Mouse (Mus musculus) forebrain, embryonic 16.5 days (tissue): ENCODE results near the gene Capn8. TPM values are rescaled to one million over a fixed set of nuclear protein-coding genes. Genes with fewer than 3 reads are reported as not detected.

Experiments
- ATAC-seq: fragments of 200-750 bp; cut with Nextera tagmentation; 2 replicates; pipeline ENCODE4 v1.8.0; 2017; ENCODE audit warnings: mild to moderate bottlenecking, moderate library complexity
- H3K27ac ChIP-seq: fragments of 300-500 bp; sonication (generic); 2 replicates; pipeline ENCODE4 v1.5.1; 2014; ENCODE audit warnings: low read length, control low read depth
- H3K27me3 ChIP-seq: fragments of 300-500 bp; sonication (generic); replicated peaks from 2 replicates; pipeline ENCODE4 v1.6.1; 2014; ENCODE audit warnings: low read length; ENCODE audit not compliant: control insufficient read depth, insufficient read depth
- H3K36me3 ChIP-seq: fragments of 300-500 bp; sonication (generic); 2 replicates; pipeline ENCODE4 v1.6.1; 2014; ENCODE audit not compliant: control insufficient read depth, insufficient read depth
- H3K4me1 ChIP-seq: fragments of 300-500 bp; sonication (generic); replicated peaks from 2 replicates; pipeline ENCODE4 v1.6.1; 2014; ENCODE audit warnings: low read length; ENCODE audit not compliant: control insufficient read depth, insufficient read depth
- H3K4me2 ChIP-seq: fragments of 300-500 bp; sonication (generic); 2 replicates; pipeline ENCODE4 v1.6.1; 2014; ENCODE audit warnings: mild to moderate bottlenecking, low read length, control low read depth
- H3K4me3 ChIP-seq: fragments of 300-500 bp; sonication (generic); replicated peaks from 2 replicates; pipeline ENCODE4 v1.5.1; 2014; ENCODE audit warnings: mild to moderate bottlenecking, low read length, control low read depth
- H3K9ac ChIP-seq: fragments of 300-500 bp; sonication (generic); replicated peaks from 2 replicates; pipeline ENCODE4 v1.6.1; 2014; ENCODE audit warnings: low read depth, low read length, control low read depth
- H3K9me3 ChIP-seq: fragments of 300-500 bp; sonication (generic); 2 replicates; pipeline ENCODE4 v1.6.1; 2016; ENCODE audit warnings: low read length; ENCODE audit not compliant: control insufficient read depth
- WGBS: fragments of 180-500 bp; shearing (Covaris S2); extraction: QIAGEN DNeasy Blood & Tissue Kit; methylation state at CpG from one replicate; pipeline ENCODE4 v1.1.7; 2014; 5-methylcytosine and 5-hydroxymethylcytosine counted together
- polyA plus RNA-seq: library from polyadenylated mRNA; unstranded; fragments of >200 nt; fragmentation: Nextera tagmentation; extraction: Ambion mirVana; gene quantifications from 2 replicates; pipeline ENCODE4 v1.2.1, GENCODE M21; 2015

Gene Capn8
- polyA plus RNA-seq, 1 experiment from 2014 or later: 0.14 TPM

GRCm38 (mm10) chr1:182679169-182679568 lies 114.4 kb downstream of the Capn8 start:
- Histone ChIP-seq H3K27ac (no peak overlapping the region), H3K36me3 (no peaks in the 10 kb centered on the region), H3K4me2 (no peak overlapping the region), H3K27me3 (no peaks in the 10 kb centered on the region), H3K4me3 (no peak overlapping the region), H3K9ac (no peak overlapping the region), H3K9me3 (no peaks in the 10 kb centered on the region), H3K4me1 (peaks cover 10% of the 10 kb centered on the region)
- no peak for ATAC-seq
- 66% methylated on average over 3 of the region's 3 CpGs for WGBS

- H3K4me1 ChIP-seq: peaks cover 10% of the 10 kb centered on the region
- no peak overlapping the region for H3K4me3 ChIP-seq
- no peak overlapping the region for H3K4me2 ChIP-seq
- no peak overlapping the region for H3K27ac ChIP-seq
- H3K9ac ChIP-seq: no peak overlapping the region
- no peaks in the 10 kb centered on the region for H3K27me3 ChIP-seq
- H3K9me3 ChIP-seq: no peaks in the 10 kb centered on the region
- ATAC-seq: no peak
- WGBS: 60% methylated on average over 7 of the region's 7 CpGs
- H3K36me3 ChIP-seq: no peaks in the 10 kb centered on the region
These were observed 114.8 kb downstream of the Capn8 start for GRCm38 (mm10) chr1:182679582-182679981.

Other genes with a start within 250 kb of the Capn8 start
- gene Fbxo28, start 223.4 kb upstream of the Capn8 start, polyA plus RNA-seq: 30.3 and 36.3 TPM in 2 replicates
- 27.2 and 31.3 TPM in 2 replicates for gene Trp53bp2, start 155.8 kb upstream of the Capn8 start, polyA plus RNA-seq
- gene Capn2, start 47.4 kb upstream of the Capn8 start, polyA plus RNA-seq: 70.3 and 76.2 TPM in 2 replicates
- not detected in 2 replicates for gene Ccdc185, start 184.2 kb downstream of the Capn8 start, polyA plus RNA-seq
- gene Susd4, start 198.9 kb downstream of the Capn8 start, polyA plus RNA-seq: 34.2 and 46.7 TPM in 2 replicates